Mouse (Mus musculus): ENCODE measurements around the gene Ssh3. TPM values are rescaled to one million over a fixed set of nuclear protein-coding genes. Genes with fewer than 3 reads are reported as not detected.
A peak's percentile ranks its signal among the peaks of the same experiment; 100 is the strongest.

Ssh3 gene
- 7.3 and 15.1 TPM in 2 replicates for total RNA-seq (2012; rRNA removed)

DNA sequence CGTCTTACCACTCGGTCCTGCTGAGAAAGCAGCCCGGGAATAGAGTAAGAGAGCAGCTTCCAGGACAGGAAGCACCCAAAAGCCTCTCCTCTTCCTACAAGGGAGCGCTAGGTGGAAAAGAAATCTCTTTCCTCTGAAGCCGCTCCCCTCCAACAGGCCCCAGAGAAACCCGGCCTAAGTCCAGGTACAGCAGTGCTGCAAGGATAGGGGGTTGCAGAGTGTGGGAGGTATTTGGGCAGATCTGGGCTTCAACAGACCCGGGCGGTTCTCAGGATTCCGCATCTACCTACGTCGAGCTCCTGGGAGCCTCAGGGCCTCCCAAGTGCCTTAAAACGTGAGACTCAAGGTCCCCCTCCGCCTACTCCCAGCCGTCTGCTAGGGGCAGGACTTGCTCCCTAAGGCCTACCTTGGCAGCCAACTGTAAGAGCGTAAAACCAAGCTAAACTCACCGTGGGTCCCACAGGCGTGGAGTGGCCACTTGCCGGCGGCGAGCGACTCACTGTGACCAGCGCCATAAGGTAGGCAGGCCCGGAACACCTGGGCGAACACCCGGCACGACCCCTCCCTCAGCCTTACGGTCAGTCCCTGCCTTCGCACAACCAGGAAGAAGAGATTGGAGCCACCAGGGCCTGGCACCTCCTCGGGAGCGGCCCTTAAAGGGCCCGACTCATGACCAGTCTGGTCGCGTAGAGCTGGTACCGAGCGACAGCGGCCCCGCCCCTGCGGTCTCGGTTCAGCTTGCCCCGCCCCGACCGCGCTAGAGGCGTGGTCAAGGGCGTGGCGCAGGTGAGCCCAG lies at the start of gene Ssh3:
Ssh3 (minus strand) TSS at position 615 of the 796 bp plus-strand sequence.
- in situ Hi-C loops (cut with MboI; ENCODE audit: low sequenced_read_pairs in 2 of 2, unreplicated experiment in 2 of 2): no loop called here
- H3K4me3 ChIP-seq (ENCODE audit: insufficient read depth in 1 of 2, low read depth in 1 of 2, low read length in 2 of 2, poor library complexity in 1 of 2, severe bottlenecking in 1 of 2): peak within 1 kb of the TSS; percentile 61 to 70
- peak; percentile 31 for DNase-seq (ENCODE audit: low read depth, low spot score)
- peak within 1 kb of the TSS; percentile 50 for H3K9ac ChIP-seq (ENCODE audit: insufficient read depth, low read depth, low read length, poor library complexity, severe bottlenecking)
- no peak within 1 kb of the TSS for H3K27ac ChIP-seq (ENCODE audit: insufficient read depth, low read depth, low read length, poor library complexity, severe bottlenecking)
- no peaks in the 10 kb centered on the region for H3K36me3 ChIP-seq (ENCODE audit: control insufficient read depth, insufficient read depth, low read length, poor library complexity, severe bottlenecking)
- TF ChIP-seq MAFK (IDR thresholded peaks at IDR 0.05; ENCODE audit: insufficient read depth, low read depth, low read length): no peak
- TF ChIP-seq ZNF384 (IDR thresholded peaks at IDR 0.05; ENCODE audit: low read depth, low read length): no peak
- no peak for TF ChIP-seq HCFC1 (IDR thresholded peaks at IDR 0.05; ENCODE audit: borderline replicate concordance, insufficient read depth, low read length)
- TF ChIP-seq ZC3H11A (IDR thresholded peaks at IDR 0.05; ENCODE audit: borderline replicate concordance, low read depth, low read length): no peak
- H3K4me1 ChIP-seq (ENCODE audit: control insufficient read depth in 2 of 2, insufficient read depth in 2 of 2, low read length in 2 of 2, poor library complexity in 1 of 2): peaks cover 0 to 2% of the 10 kb centered on the region in 2 experiments; a peak in 1 of 4 replicates
- no peaks in the 10 kb centered on the region for H3K9me3 ChIP-seq (ENCODE audit: control insufficient read depth, insufficient read depth, low read depth, low read length)

DNA sequence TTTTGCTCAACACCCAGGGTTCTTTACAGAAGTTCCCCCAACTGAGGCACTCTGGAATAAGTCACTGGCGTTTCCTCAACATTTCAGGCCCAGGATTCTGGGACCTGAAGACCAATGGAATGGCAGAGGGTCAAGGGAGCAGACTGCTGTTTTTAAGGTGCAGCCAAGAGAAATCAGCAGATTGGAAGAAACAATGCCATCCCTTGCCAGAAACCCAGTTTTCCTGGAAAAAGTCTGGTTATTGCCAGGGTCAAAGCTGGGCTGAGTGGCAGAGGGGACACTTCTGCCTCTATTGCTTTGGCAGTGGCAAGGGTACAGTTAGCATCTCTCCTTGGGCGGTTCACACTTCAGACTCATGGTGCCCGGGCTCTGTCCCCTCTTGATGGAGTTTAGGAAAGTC lies 48.2 kb upstream of the Ssh3 start:
- H3K27ac ChIP-seq (ENCODE audit: insufficient read depth, low read depth, low read length, poor library complexity, severe bottlenecking): no peak overlapping the region
- H3K9ac ChIP-seq (ENCODE audit: insufficient read depth, low read depth, low read length, poor library complexity, severe bottlenecking): no peak overlapping the region
- no peaks in the 10 kb centered on the region for H3K4me1 ChIP-seq (ENCODE audit: control insufficient read depth in 2 of 2, insufficient read depth in 2 of 2, low read length in 2 of 2, poor library complexity in 1 of 2)
- H3K36me3 ChIP-seq (ENCODE audit: control insufficient read depth, insufficient read depth, low read length, poor library complexity, severe bottlenecking): peaks cover 37% of the 10 kb centered on the region
- H3K4me3 ChIP-seq (ENCODE audit: insufficient read depth in 1 of 2, low read depth in 1 of 2, low read length in 2 of 2, poor library complexity in 1 of 2, severe bottlenecking in 1 of 2): no peak overlapping the region
- in situ Hi-C loops (cut with MboI; ENCODE audit: low sequenced_read_pairs in 2 of 2, unreplicated experiment in 2 of 2): no loop called here
- DNase-seq (ENCODE audit: low read depth, low spot score): no peak
- no peak for TF ChIP-seq ZNF384 (IDR thresholded peaks at IDR 0.05; ENCODE audit: low read depth, low read length)
- no peak for TF ChIP-seq HCFC1 (IDR thresholded peaks at IDR 0.05; ENCODE audit: borderline replicate concordance, insufficient read depth, low read length)
- no peak for TF ChIP-seq ZC3H11A (IDR thresholded peaks at IDR 0.05; ENCODE audit: borderline replicate concordance, low read depth, low read length)
- no peak for TF ChIP-seq CHD2 (IDR thresholded peaks at IDR 0.05; ENCODE audit: low read depth, low read length)
- no peak for TF ChIP-seq MAFK (IDR thresholded peaks at IDR 0.05; ENCODE audit: insufficient read depth, low read depth, low read length)
- H3K9me3 ChIP-seq (ENCODE audit: control insufficient read depth, insufficient read depth, low read depth, low read length): no peaks in the 10 kb centered on the region

DNA sequence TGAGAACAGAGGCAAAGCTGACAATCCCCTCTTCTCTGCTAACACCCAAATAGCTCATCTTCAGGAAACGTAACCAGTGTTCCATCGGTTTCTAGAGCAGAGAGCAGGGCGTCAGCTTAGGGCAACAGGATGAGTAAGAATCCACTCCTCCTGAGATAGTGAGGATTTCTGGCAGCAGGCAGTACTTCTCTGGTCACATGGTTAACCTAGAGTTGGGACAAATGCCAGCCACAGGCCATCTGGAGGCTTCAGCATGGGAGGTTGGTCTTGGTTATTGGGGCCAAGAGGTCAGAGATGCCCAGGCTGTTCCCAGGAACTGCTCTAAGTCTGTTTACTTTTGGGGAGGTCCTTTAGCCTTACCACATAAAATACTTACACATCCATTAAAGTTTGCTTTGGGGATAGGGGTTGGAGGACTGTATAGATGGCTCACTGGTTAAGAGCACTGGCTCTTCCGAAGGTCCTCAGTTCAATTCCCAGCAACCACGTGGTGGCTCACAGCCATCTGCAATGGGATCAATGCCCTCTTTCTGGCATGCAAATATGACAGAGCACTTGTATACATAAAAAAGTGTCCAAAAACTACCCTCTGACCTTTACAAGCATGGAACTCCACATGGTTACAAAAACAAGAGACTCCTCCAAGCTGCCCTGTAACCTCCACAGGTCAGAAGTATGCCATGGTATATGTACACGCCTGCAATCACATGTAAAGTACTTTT lies 46.4 kb upstream of the Ssh3 start:
- no peak overlapping the region for H3K4me3 ChIP-seq (ENCODE audit: insufficient read depth in 1 of 2, low read depth in 1 of 2, low read length in 2 of 2, poor library complexity in 1 of 2, severe bottlenecking in 1 of 2)
- H3K9me3 ChIP-seq (ENCODE audit: control insufficient read depth, insufficient read depth, low read depth, low read length): no peaks in the 10 kb centered on the region
- no peaks in the 10 kb centered on the region for H3K4me1 ChIP-seq (ENCODE audit: control insufficient read depth in 2 of 2, insufficient read depth in 2 of 2, low read length in 2 of 2, poor library complexity in 1 of 2)
- DNase-seq (ENCODE audit: low read depth, low spot score): no peak
- in situ Hi-C loops (cut with MboI; ENCODE audit: low sequenced_read_pairs in 2 of 2, unreplicated experiment in 2 of 2): no loop called here
- no peak for TF ChIP-seq MAFK (IDR thresholded peaks at IDR 0.05; ENCODE audit: insufficient read depth, low read depth, low read length)
- no peak for TF ChIP-seq CHD2 (IDR thresholded peaks at IDR 0.05; ENCODE audit: low read depth, low read length)
- no peak for TF ChIP-seq ZC3H11A (IDR thresholded peaks at IDR 0.05; ENCODE audit: borderline replicate concordance, low read depth, low read length)
- no peak for TF ChIP-seq HCFC1 (IDR thresholded peaks at IDR 0.05; ENCODE audit: borderline replicate concordance, insufficient read depth, low read length)
- TF ChIP-seq ZNF384 (IDR thresholded peaks at IDR 0.05; ENCODE audit: low read depth, low read length): no peak
- no peak overlapping the region for H3K9ac ChIP-seq (ENCODE audit: insufficient read depth, low read depth, low read length, poor library complexity, severe bottlenecking)
- H3K27ac ChIP-seq (ENCODE audit: insufficient read depth, low read depth, low read length, poor library complexity, severe bottlenecking): no peak overlapping the region
- H3K36me3 ChIP-seq (ENCODE audit: control insufficient read depth, insufficient read depth, low read length, poor library complexity, severe bottlenecking): peaks cover 32% of the 10 kb centered on the region

DNA sequence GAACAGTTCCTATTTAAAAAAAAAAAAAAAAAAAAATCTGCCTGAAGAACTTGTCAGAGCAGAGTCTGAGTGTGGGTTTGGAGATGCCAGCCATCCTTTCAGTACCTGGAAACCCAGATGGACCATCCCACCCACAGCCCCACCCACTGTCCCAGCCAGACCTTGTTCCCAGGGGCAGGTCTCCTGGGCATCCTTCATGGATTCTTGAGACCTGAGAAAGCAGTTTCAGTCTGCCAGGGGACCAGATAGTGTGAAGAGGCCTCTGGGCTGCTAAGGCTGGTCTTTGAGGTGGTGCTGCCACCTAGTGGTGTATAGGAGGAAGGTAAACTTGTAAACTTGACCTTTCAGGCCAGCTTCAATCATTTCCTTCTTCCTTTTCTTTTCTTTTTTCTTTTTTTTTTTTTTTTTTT lies 40.8 kb upstream of the Ssh3 start:
- Histone ChIP-seq H3K36me3 (ENCODE audit: control insufficient read depth, insufficient read depth, low read length, poor library complexity, severe bottlenecking) (no peaks in the 10 kb centered on the region), H3K4me3 (ENCODE audit: insufficient read depth in 1 of 2, low read depth in 1 of 2, low read length in 2 of 2, poor library complexity in 1 of 2, severe bottlenecking in 1 of 2) (no peak overlapping the region), H3K4me1 (ENCODE audit: control insufficient read depth in 2 of 2, insufficient read depth in 2 of 2, low read length in 2 of 2, poor library complexity in 1 of 2) (no peaks in the 10 kb centered on the region), H3K9me3 (ENCODE audit: control insufficient read depth, insufficient read depth, low read depth, low read length) (no peaks in the 10 kb centered on the region), H3K27ac (ENCODE audit: insufficient read depth, low read depth, low read length, poor library complexity, severe bottlenecking) (no peak overlapping the region), H3K9ac (ENCODE audit: insufficient read depth, low read depth, low read length, poor library complexity, severe bottlenecking) (no peak overlapping the region)
- TF ChIP-seq ZNF384 (IDR thresholded peaks at IDR 0.05; ENCODE audit: low read depth, low read length) (peak; percentile 63; the same call in 1 of the 2 replicates), ZC3H11A (IDR thresholded peaks at IDR 0.05; ENCODE audit: borderline replicate concordance, low read depth, low read length) (peak; percentile 25; the same call in 1 of the 2 replicates), CHD2 (IDR thresholded peaks at IDR 0.05; ENCODE audit: low read depth, low read length) (no peak), HCFC1 (IDR thresholded peaks at IDR 0.05; ENCODE audit: borderline replicate concordance, insufficient read depth, low read length) (no peak)
- in situ Hi-C loops (cut with MboI; ENCODE audit: low sequenced_read_pairs in 2 of 2, unreplicated experiment in 2 of 2): no loop called here
- no peak for DNase-seq (ENCODE audit: low read depth, low spot score)
